Mouse (Mus musculus): Measurements from ENCODE around the gene Aven. TPM values are rescaled to one million over a fixed set of nuclear protein-coding genes. Genes with fewer than 3 reads are reported as not detected.

The Aven gene
- polyA plus RNA-seq, 1 experiment, result 12.9 TPM

- no peak for DNase-seq (ENCODE audit: low spot score)
Measured at GRCm38 (mm10) chr2:112669461-112669860, 176.7 kb downstream of the Aven start.

GRCm38 (mm10) chr2:112676175-112676574 lies 183.4 kb downstream of the Aven start:
- DNase-seq (ENCODE audit: low spot score), result no peak

GRCm38 (mm10) chr2:112676721-112677120 lies 184.0 kb downstream of the Aven start:
- no peak for DNase-seq (ENCODE audit: low spot score)

GRCm38 (mm10) chr2:112677246-112677645 lies 184.5 kb downstream of the Aven start:
- DNase-seq (ENCODE audit: low spot score), result no peak

GRCm38 (mm10) chr2:112681817-112682216 lies 189.1 kb downstream of the Aven start:
- no peak for DNase-seq (ENCODE audit: low spot score)

Other genes starting within 250 kb of the Aven start
- gene Nutm1, start 233.7 kb upstream of the Aven start, polyA plus RNA-seq (2012; rRNA removed), result not detected in 2 replicates
- 101 and 145 TPM in 2 replicates for gene Nop10, start 231.0 kb upstream of the Aven start, polyA plus RNA-seq (2012; rRNA removed)
- gene Slc12a6, start 227.1 kb upstream of the Aven start, polyA plus RNA-seq (2012; rRNA removed), result 80.4 and 84.2 TPM in 2 replicates
- gene Gm21985, start 226.7 kb upstream of the Aven start, polyA plus RNA-seq (2012; rRNA removed), result 0.03 and 0.06 TPM in 2 replicates
- gene Emc4, start 124.9 kb upstream of the Aven start, polyA plus RNA-seq (2012; rRNA removed), result 89.9 and 92.4 TPM in 2 replicates
- 10.6 and 12.8 TPM in 2 replicates for gene Katnbl1, start 113.8 kb upstream of the Aven start, polyA plus RNA-seq (2012; rRNA removed)
- 17.7 and 18.9 TPM in 2 replicates for gene Emc7, start 38.0 kb upstream of the Aven start, polyA plus RNA-seq (2012; rRNA removed)
- gene Chrm5, start 12.2 kb upstream of the Aven start, polyA plus RNA-seq (2012; rRNA removed), result not detected in 2 replicates